Mouse (Mus musculus) mesoderm, embryonic 11.5 days (tissue): ENCODE results near the gene Klhl29.
A peak's percentile ranks its signal among the peaks of the same experiment; 100 is the strongest.

ENCODE experiments used
- DNase-seq: peaks from one replicate; pipeline ENCODE4 v3.0.0-alpha.2; 2012; ENCODE audit warnings: low read depth, low spot score

Gene Klhl29

DNA sequence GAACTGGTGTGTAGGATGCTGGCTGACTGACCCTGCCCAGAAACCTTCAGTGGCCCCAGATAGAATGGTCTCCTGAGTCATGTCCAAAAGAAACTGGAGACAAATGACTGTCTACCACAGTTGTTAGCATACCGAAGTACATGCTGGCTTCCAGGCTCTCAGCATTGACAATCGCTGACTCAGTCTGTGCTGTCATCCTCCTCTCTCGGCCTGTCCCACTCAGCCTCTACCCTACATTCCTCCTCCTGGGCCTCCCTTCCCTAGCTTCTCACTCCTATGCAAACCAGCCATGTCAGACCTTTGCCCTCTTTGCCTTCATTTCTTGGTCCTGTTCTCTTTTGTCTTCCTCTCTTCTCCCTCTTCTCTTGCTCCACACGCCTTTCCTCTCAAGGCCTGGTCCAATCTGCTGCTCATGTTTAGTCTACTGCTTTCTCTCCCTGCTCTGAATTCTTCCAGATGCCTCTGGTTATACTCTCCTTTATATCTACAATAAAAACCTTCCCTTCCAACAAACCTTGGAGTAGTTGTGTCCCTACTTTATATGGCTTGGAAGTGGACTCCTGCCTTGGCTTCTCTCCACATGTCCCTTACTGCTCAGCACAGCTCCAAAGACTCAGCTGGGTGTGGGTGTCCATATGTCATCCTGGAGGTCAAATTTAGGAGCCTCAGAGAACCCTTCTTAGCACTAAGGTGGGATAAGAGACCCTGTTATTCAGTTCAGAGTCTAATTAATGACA, 121.1 kb downstream of the Klhl29 start:
- no peak for DNase-seq

DNA sequence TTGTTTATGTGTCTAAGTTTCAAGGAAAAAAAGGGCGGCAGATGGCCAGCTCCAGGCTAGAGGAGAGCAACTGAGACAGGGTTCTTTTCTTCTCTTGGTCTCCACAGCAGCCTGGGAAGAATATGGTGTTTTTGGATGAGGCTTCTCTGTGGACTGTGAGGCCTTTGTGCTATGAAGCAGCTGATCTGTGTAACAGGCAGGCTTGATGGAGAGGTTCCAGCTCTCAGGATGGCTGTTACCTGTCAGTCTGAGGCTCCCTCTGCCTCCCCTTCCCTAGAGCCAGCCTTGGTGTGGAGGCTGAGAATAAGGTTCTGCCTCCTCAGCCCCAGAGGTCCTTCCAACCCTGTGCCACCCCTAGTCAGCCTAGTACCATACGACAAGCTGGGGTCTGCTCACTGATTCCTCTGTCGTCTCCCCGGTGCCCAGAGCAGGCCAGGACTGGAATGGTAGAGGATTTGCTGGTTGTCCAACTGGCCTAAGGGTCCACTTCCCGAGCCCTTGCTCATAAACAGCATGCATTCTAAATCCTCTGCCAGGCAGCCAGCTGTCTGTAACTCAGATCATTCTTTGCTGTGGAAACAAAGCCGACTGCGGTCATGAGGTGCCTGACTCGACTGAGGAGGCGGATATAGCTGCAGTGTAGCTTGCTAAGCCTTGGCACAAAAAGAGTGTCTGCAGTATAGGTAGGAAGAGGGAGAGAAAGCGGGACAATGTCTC, 122.0 kb downstream of the Klhl29 start:
- DNase-seq = no peak

DNA sequence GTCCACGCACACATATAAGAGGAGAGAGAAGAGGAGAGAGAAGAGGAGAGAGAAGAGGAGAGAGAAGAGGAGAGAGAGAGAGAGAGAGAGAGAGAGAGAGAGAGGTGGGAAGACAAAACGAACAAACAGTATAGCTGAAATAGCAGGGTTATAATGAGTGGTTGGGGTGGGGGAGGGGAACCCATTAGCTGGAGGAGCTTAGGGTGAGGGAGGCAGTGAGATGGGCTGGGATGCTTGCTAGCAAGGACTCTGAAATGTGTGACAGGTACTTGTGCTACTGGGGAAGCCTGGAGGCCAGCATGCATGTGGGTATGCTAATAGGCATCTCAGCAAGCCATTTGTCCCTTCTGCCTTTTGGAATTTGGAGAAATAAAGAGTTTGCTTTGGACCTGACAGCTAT, 122.9 kb downstream of the Klhl29 start:
- no peak for DNase-seq

DNA sequence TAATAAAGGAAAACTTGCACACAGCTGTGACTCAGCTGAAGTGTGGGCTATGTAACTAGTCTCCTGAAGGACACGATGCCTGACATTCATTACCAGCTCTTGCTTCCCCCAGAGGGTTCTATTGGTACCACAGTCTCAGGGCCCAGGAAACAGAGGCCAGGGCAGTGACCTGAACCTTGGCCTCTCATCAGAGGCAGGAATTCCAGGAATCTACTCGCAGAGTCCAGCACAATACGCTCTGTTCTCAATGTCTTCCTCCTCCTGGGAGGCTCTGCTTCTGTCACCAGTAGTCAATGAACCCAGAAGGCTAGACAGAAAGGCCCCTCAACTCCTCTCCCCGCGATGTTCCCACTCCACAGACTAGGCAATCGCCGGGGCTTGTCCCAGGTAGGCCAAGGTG, 125.4 kb downstream of the Klhl29 start:
- peak; percentile 73 for DNase-seq

DNA sequence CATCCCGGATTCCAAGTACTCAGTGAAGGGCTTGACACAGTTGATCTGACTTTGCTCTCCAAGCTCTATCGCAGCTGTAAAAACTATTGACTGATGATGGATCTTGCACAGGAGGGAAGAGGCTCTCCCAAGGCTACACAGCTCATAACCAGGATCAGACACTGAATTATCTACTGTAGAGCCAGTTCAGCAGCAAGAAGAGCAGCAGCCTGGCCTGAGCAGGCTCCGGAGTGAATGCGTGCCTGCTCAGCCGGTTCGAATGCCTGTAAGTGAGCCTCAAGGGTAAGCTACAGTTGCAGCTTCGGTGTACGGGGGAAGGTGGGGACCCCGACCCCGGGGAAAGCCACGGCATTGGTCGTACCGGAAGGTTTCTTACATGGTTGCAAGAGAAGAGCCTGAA, 126.4 kb downstream of the Klhl29 start:
- no peak for DNase-seq

DNA sequence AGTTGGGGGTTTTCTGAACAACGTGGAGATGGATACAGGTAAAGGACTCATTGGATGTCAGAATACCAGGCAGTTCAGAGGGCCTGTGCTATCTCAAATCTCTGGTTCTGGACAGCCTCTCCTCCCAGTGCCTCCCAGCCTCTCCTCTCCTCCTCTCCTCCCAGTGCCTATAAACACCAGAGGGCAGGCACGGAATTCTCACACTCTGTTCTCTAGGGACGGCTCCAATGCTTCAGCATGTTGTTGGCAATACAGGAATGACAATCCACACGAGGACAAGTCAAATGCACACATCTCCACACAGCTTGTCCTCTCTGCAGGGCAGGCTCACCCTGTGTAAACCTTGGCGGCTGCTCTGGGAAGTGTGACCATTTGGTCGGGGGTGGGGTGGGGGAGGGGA, 128.0 kb downstream of the Klhl29 start:
- DNase-seq = no peak

DNA sequence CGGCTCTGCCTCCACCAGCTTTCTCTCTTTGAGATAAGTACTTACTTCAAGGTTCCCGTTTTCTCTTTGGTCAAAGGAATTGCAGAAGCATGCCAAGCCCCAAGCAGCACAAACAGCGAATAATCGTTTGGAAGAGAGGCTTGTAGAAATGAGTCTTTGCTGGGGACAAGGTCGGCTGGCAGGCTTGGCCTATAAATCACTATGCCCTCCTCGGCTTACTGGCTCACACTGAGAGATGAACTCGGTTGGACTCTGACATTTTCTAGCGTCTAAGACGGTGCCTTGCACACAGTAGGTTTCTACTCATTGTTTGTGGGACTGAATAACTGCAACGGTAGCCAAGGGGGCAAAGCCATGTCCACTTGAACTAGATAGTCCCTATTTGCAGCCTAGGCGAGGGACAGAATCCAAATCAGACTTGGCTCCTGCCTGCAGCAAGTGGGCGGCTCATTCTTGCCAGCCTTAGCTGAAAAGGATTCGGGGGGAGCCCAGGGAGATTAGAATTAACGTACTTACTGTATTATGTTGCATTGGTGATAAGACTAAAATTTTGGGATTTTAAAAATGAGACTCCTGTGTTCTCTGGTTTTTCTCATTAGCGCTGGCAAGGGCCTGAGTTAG, 128.7 kb downstream of the Klhl29 start:
- no peak for DNase-seq

DNA sequence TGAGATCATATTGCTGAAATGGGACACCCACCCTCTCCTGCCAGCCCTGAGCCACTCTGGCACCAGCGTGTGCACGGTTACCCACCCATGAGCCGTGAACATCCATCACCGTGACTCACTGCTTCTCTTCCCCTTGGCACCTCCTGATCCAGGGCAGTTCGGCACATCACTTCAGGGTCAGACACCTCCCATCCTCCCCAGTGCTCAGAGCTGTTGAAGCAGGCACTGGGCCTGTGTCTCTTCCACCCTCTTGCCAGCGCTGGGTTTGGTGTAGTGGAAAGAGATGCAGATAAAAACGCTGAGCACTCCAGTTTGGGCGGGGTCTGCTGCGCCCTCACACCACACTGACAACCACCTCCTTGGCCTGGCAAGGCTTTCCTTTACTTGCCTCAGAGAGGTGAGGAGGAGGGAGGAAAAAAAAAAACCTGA, 129.3 kb downstream of the Klhl29 start:
- no peak for DNase-seq

DNA sequence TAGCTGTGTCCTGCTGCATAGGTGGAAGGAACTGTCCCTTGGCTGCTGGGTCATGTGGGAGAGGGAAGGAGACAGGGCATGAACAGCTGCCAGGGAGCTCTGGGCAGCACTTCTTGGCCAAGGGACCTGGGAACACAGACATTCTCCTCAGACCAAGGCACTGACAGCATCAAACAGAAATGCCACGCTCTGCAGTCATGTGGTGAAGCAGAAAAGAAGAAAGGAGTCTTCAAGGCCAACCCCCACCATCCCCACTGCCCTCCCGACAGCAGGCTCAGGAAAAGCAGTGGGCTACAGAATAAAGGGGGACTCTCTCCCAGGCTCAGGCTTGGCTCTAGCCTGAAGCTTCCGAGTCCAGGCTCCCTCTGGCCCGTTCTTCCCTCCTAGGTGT, 130.3 kb downstream of the Klhl29 start:
- DNase-seq = no peak

DNA sequence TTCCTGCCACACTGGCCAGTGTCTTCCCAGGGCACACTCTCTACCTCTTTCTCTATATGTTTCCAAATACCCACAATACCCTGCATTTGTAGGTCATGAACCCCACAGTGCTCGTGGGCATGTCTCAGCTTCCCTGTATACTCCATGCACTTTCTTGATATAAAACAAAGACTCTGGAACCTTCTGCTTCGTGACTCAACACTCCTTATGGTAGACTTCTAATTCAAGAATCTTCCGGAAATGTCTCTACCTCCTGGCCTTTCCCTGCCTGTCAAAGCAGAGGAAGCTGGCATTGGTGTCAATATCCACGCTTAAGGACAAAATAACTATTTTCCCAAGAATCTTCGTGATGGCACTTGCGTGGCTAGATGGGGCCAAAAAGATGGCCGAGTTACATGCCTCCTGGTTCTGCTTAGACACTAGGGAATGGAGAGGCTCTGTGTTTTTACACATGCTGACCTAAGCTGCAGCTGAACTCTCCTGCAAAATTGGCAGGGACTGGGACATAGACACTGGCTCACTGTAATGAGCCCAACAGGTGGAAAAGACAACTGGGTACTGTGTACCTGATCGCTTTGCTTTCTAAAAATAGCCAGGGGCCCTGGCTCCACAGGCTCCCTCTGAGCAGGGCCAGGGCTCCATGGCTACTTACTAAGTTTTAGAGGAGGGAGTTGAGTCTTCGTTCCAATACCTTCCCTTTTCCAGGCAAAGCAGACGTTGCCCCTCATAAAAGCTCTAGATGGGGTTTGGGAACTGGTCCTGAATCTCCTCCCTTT, 130.9 kb downstream of the Klhl29 start:
- no peak for DNase-seq

DNA sequence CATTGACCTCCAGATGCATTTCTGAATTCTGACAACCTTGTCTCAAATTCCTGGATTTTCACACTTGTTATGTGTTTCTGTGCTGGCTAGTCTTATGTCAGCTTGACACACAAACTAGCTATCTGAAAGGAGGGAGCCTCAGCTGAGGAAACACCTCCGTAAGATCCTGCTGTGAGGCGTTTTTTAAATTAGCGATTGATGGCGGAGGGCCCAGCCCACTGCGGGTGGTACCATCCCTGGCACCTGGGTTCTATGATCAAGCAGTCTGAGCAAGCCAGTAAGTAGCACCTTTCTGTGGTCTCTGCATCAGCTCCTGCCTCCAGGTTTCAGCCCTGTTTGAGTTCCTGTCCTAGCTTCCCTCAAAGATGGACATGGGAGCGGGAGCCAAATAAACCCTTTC, 131.6 kb downstream of the Klhl29 start:
- DNase-seq = no peak

DNA sequence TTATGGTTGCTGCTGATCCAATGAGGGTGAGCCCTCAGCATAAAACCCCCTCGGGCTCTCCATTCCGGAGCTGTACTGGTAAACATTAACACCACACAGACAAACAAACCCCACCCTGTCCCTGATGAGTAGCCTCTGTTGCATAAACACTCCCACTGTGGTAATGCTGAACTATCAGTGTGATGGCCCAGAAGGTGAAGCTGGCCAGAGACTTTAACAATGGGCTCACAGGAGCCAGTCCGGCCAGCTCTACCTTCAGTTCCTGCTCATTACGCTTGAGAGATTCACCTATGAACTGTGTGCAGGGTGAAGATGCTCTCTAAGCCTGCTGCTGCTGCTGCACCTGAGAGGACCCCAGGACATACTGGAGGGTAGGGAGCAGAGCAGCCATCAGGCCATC, 132.0 kb downstream of the Klhl29 start:
- no peak for DNase-seq

DNA sequence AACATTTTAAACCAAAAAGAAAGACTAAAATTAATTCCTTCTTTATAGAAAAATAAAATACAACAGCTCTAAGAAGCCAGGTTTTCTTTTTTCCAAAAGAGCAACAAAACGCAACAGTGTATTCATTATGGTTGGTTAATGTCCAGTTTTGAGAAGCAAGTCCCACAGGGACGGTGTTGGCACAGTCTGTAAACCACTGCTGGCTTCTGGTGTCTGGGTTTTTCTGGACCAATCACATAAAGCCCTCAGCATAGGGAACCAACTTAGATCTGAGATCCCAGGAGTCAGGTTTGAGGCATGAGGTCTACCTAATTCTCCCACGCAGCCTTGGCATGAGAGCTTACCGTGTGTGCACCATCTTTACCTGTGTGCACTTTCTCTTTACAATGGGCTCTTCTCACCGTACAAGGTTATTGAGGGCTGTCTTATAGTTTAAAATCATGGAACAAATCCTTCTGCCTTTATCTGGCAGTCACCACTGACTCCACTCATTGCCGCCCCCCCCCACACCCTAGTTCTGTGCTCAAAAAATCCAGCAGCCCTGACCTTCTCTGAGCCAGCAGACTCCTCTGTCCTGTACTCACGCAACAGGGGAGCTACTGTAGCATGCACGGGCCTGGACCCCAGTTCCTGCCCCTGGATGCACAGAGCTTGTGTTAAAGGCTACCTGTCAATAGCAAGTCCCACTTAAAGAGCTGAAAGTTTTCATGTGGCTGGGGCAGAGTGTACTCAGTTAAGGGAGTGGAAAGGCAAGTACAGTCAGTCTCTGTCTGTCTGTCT, 132.7 kb downstream of the Klhl29 start:
- DNase-seq = no peak

DNA sequence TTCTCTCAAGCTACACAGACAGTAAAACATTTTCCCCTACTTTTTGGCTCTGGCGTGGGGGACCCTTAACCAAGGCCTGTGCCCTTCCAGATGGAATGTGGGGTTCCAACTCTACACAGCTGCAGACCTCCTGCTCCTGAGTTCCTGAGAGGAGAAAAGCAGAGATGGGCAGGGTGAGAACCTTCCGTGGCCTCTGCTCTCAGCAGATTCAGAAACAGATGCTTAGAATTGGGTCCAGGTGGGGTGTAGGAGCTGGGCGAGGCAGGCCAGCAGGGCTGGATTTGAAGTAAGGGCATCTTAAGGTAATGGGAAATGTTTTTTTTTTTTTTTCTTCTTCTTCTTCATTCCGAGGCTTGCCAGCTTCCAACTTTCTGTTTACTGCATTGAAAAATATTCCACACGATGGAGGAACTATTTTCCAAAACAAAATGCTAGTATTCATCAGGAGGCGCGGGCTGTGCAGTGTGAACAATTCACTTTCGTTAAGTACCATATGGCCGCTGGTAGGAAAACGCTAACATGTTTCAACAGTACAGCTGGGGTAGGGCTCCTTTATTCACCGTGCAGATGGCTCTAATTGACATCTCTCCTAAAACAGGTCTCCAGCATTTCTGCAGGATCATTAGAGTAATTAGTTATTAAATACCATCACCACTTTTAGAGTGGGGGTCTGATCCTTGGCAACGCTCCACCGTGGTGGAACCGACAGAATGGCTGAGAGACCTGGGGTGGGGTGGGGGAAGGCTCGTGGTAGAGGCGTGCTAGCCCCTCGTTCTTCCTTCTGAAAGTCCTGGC, 135.8 kb downstream of the Klhl29 start:
- no peak for DNase-seq

DNA sequence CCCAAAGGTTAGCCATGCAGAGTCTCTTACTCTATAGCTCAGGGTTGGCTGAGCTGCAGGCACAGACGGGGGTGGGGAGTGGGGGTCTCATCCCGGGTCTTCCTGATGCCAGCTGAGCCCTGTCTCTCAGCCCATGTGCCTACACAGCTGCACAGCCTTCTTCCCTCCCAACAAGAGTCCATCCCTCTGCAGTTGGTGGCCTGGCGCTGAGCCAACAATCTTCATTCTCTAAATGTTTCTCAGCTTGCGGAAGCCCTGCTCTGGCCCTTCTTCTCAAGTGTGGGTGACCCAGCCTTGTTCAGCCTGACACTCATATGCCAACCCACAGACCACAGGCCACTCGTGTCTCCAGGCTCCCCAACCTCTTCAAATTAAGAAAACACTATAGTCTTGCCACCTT, 138.4 kb downstream of the Klhl29 start:
- DNase-seq = no peak

DNA sequence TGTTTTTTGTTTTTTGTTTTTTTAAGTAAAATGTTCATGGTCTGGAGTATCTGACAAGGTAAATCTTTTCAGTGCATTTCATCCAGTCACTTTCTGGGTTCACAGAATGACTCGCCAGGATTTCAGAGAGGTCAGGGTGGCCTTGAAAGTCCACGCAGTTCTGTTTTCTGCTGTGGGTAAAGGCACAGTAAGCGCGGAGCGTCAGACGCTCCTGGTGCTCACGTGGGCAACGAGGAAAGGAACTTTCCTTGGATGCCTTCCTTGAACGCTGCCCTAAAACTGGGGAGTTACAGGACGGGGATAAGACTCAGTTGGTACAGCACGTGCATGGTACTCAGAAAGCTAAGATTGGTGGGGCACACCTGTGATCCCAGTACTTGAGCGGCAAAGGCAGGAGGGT, 139.9 kb downstream of the Klhl29 start:
- DNase-seq = no peak

DNA sequence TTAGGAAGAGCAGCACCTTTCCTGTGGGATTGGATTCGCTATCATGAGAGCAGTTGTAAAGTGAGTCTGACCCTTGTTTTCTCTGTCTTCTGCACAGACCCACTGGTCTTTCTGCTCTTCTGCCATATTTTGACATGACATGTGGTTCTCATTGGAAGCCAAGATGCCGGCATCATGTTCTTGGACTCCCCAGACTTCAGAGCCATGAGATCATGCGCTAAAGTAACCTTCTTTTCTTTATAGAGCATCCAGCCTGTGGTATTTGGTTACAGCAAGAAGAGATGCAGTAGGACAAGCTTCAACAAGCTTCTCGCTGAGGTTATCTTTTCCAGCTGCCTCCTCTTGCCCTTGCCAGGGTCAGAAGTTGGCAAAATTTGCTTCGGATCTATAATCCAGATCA, 145.0 kb downstream of the Klhl29 start:
- DNase-seq = no peak

DNA sequence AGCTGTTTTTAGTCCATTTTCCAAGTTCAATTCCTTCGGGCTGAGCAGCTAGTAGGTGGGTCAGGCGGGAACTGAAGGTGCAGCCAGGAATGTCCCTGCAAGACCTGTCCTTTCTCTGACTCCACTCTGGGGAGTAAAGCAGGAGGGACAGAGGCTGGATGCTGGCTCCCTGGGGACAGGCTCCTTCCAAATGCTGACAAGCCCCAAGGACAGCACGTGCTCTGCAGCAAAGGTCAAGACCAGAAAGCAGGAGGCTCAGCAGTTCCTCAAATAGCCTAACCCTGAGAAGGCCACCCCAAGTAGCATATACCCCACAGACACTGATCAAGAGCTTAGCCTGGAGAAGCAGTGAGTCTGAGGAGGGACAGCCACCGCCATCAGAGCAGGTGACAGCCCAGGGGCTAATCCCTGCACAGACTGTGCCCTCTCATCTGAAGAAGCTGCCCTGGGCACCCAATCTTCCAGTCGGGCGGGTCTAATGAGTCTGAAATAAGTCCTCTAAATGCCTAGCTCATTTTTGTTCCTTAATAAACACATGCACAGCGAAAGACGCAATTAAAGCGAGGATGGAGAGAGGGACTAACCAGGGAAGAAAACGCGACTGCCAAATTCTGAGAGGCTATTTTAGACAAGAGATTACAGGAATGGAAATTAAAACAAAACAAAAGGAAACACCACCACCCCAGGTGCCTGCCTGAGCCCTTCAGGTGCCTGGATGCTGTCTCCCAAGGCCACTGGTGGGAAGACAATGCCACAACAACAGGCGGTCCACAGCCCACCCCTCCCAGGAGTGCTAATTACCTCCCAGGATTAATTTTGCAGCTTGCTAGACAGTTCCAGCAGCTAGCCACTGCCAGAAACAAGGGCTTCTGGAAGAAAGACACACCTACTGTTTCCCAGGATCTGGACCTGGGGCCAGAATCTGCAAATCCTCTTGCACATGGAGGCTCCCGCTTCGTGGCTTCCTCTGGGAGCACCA, 148.5 kb downstream of the Klhl29 start:
- DNase-seq = no peak

DNA sequence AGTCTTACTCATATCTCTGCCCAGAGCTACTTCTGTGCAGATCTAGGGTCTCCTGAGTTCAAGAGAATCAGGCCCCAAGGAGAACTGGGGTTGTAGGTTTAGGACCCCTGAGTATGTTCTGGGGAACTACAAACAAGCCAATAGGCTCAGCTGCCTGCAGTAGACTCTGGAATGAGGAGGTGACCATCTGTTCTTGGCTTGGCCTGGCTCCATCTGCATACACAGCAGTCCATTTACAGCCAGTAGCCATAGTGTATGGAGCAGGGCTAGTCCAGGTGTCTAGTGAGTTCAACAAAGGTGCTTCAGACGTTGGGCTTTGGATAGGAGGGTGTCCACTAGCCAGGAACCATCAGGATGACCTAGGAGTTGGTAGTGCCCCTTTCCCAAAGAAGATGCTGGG, 151.9 kb downstream of the Klhl29 start:
- DNase-seq = no peak
